Mouse (Mus musculus) midbrain, postnatal 0 days (tissue): ENCODE data around the gene Grb2. TPM values are rescaled to one million over a fixed set of nuclear protein-coding genes. Genes with fewer than 3 reads are reported as not detected.

Experiments
- ATAC-seq: fragments of 200-750 bp; cut with Nextera tagmentation; 2 replicates; pipeline ENCODE4 v1.8.0; 2017; ENCODE audit warnings: moderate number of reproducible peaks, mild to moderate bottlenecking, moderate TSS enrichment, moderate library complexity; ENCODE audit not compliant: low FRiP score
- DNase-seq: peaks from one replicate; pipeline ENCODE4 v3.0.0-alpha.2; 2015; ENCODE audit warnings: low spot score
- H3K27ac ChIP-seq: fragments of 300-500 bp; sonication (generic); 2 replicates; pipeline ENCODE4 v1.5.1; 2014; ENCODE audit warnings: low read depth, mild to moderate bottlenecking, low read length, mixed read lengths
- H3K27me3 ChIP-seq: fragments of 300-500 bp; sonication (generic); 2 replicates; pipeline ENCODE4 v1.6.1; 2014; ENCODE audit warnings: low read length, control low read depth, mixed read lengths; ENCODE audit not compliant: insufficient read depth
- H3K36me3 ChIP-seq: fragments of 300-500 bp; sonication (generic); 2 replicates; pipeline ENCODE4 v1.6.1; 2014; ENCODE audit warnings: low read length, control low read depth, mixed read lengths; ENCODE audit not compliant: insufficient read depth
- H3K4me1 ChIP-seq: fragments of 300-500 bp; sonication (generic); 2 replicates; pipeline ENCODE4 v1.6.1; 2014; ENCODE audit warnings: mild to moderate bottlenecking, control low read depth, antibody characterized with exemption, low read length, mixed read lengths; ENCODE audit not compliant: insufficient read depth
- H3K4me2 ChIP-seq: fragments of 300-500 bp; sonication (generic); 2 replicates; pipeline ENCODE4 v1.6.1; 2014; ENCODE audit warnings: low read depth, mild to moderate bottlenecking, low read length, mixed read lengths; ENCODE audit not compliant: poor library complexity, severe bottlenecking
- H3K4me3 ChIP-seq: fragments of 300-500 bp; sonication (generic); 2 replicates; pipeline ENCODE4 v1.5.1; 2014; ENCODE audit warnings: low read depth, mild to moderate bottlenecking, low read length, moderate library complexity
- H3K9ac ChIP-seq: fragments of 300-500 bp; sonication (generic); replicated peaks from 2 replicates; pipeline ENCODE4 v1.6.1; 2014; ENCODE audit warnings: mild to moderate bottlenecking, low read length, moderate library complexity, mixed read lengths; ENCODE audit not compliant: poor library complexity, severe bottlenecking
- H3K9me3 ChIP-seq: fragments of 300-500 bp; sonication (generic); 2 replicates; pipeline ENCODE4 v1.6.1; 2016; ENCODE audit warnings: low read length, control low read depth
- CTCF ChIP-seq: IDR thresholded peaks from 2 replicates; pipeline ENCODE4 v1.5.1; 2016; ENCODE audit warnings: antibody characterized with exemption, mild to moderate bottlenecking
- WGBS: fragments of 180-500 bp; shearing (Covaris S2); extraction: QIAGEN DNeasy Blood & Tissue Kit; methylation state at CpG from one replicate; pipeline ENCODE4 v1.1.7; 2014; 5-methylcytosine and 5-hydroxymethylcytosine counted together
- polyA plus RNA-seq: library from polyadenylated mRNA; unstranded; fragments of >200 nt; fragmentation: Nextera tagmentation; extraction: Ambion mirVana; gene quantifications from 2 replicates; pipeline ENCODE4 v1.2.1, GENCODE M21; 2015
- total RNA-seq: library from RNA; depleted of rRNA; stranded (reverse); fragments of >200 nt; gene quantifications from 2 replicates; pipeline ENCODE4 v1.2.3, GENCODE M21; 2014

Gene Grb2
- total and polyA plus RNA-seq, 2 experiments from 2014 or later, result 85.8 to 158 TPM

- WGBS, result 1% methylated on average over 16 of the region's 16 CpGs
- no peak for DNase-seq
Observed at GRCm38 (mm10) chr11:115613138-115613945, 95.1 kb downstream of the Grb2 start.

GRCm38 (mm10) chr11:115612410-115613137 lies 95.8 kb downstream of the Grb2 start, which contains the start of gene Mif4gd:
Gene Mif4gd (minus strand): TSS chr11:115612969.
- H3K9ac ChIP-seq, result peak within 1 kb of the TSS; percentile 83
- H3K27ac ChIP-seq, result peak within 1 kb of the TSS; percentile 71
- peaks cover 23% of the 10 kb centered on the region for H3K36me3 ChIP-seq
- ATAC-seq (peak; percentile 83), DNase-seq (peak; percentile 70)
- H3K4me3 ChIP-seq, result peak within 1 kb of the TSS; percentile 71
- H3K27me3 ChIP-seq, result no peaks in the 10 kb centered on the region
- WGBS, result under 1% methylated on average over 51 of the region's 80 CpGs
- H3K9me3 ChIP-seq, result no peaks in the 10 kb centered on the region
- no peaks in the 10 kb centered on the region for H3K4me1 ChIP-seq
- peak within 1 kb of the TSS; percentile 89 for H3K4me2 ChIP-seq
- TF ChIP-seq CTCF, result peak; percentile 59

More at GRCm38 (mm10) chr11:115613138-115613945, 95.1 kb downstream of the Grb2 start:
- Histone ChIP-seq H3K4me1 (no peaks in the 10 kb centered on the region), H3K27ac (no peak overlapping the region), H3K27me3 (no peaks in the 10 kb centered on the region), H3K4me2 (peak overlapping the region; percentile 89), H3K4me3 (peak overlapping the region; percentile 71), H3K9ac (peak overlapping the region; percentile 83), H3K9me3 (no peaks in the 10 kb centered on the region), H3K36me3 (peaks cover 21% of the 10 kb centered on the region)
- no peak for TF ChIP-seq CTCF
- no peak for ATAC-seq

GRCm38 (mm10) chr11:115612059-115612409 lies 96.4 kb downstream of the Grb2 start:
- peak overlapping the region; percentile 71 for H3K4me3 ChIP-seq
- peak overlapping the region; percentile 89 for H3K4me2 ChIP-seq
- H3K4me1 ChIP-seq, result no peaks in the 10 kb centered on the region
- peak; percentile 34; the same call in 1 of the 2 replicates for ATAC-seq
- peak; percentile 16; the same call in 1 of the 2 replicates for TF ChIP-seq CTCF
- H3K9ac ChIP-seq, result peak overlapping the region; percentile 83
- peaks cover 24% of the 10 kb centered on the region for H3K36me3 ChIP-seq
- peak overlapping the region; percentile 71 for H3K27ac ChIP-seq
- no peaks in the 10 kb centered on the region for H3K9me3 ChIP-seq
- peak; percentile 60 for DNase-seq
- WGBS, result under 1% methylated on average over 13 of the region's 13 CpGs
- H3K27me3 ChIP-seq, result no peaks in the 10 kb centered on the region

- H3K9ac ChIP-seq, result 0 out of 2 replicates have a peak overlapping the region, but pooled peaks have one; percentile 8
- ATAC-seq (no peak), DNase-seq (no peak)
- H3K27me3 ChIP-seq, result no peaks in the 10 kb centered on the region
- H3K4me1 ChIP-seq, result no peaks in the 10 kb centered on the region
- 67% methylated on average over 6 of the region's 6 CpGs for WGBS
- H3K36me3 ChIP-seq, result peaks cover 30% of the 10 kb centered on the region
- no peaks in the 10 kb centered on the region for H3K9me3 ChIP-seq
- no peak overlapping the region for H3K4me2 ChIP-seq
- H3K4me3 ChIP-seq, result no peak overlapping the region
- no peak overlapping the region for H3K27ac ChIP-seq
- TF ChIP-seq CTCF, result no peak
Observed at GRCm38 (mm10) chr11:115611173-115611572, 97.2 kb downstream of the Grb2 start.

GRCm38 (mm10) chr11:115609576-115609975 lies 98.8 kb downstream of the Grb2 start:
- Histone ChIP-seq H3K4me2 (no peak overlapping the region), H3K36me3 (peaks cover 21% of the 10 kb centered on the region), H3K27ac (no peak overlapping the region), H3K9ac (no peak overlapping the region), H3K4me3 (no peak overlapping the region), H3K9me3 (no peaks in the 10 kb centered on the region), H3K4me1 (no peaks in the 10 kb centered on the region), H3K27me3 (no peaks in the 10 kb centered on the region)
- ATAC-seq, result no peak
- no peak for DNase-seq
- WGBS, result 77% methylated on average over 3 of the region's 3 CpGs
- TF ChIP-seq CTCF, result no peak
